Mouse (Mus musculus) testis, postnatal 14 days (tissue): ENCODE measurements around the gene Rassf2.

Experiments
- DNase-seq: peaks from one replicate; pipeline ENCODE4 v3.0.0; 2021; ENCODE audit warnings: low spot score

Rassf2 gene

DNA sequence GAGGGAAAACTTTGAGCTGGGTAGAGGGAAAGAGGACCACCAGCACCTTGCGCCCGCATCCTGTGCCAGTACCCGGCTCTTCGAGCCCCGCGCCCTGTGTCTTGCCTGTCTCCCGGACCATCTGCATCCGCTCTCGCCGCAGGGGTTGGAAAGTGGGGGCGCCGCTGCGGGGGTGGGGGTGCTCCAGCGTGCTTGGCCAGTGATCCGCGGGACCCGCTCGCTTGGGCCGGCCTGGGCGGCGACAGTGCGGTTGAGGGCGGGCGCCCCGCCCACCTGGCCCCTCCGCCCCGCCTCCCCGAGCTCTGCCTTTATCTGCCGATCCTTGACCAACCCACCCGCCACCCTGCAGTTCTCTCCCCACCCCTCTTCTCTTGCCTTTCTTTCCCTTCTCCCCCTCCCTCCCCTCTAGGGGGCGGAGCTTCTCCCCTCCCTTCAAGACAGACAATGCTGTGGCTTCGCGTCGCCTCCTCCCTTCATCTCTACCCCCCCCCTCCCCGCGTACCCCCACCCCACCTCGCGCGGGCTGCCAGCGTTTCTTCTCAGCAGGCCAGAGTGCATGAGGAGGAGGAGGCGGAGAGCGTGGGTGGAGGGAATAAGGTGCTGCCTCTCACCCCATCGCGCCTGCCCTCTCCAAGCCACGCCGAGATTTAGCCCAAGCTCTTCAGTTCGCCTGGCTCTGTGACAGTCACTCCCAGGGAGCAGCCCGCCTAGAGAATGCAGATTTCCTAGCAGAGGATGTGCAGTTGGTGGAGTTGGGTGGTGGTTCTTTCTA lies at the start of gene Rassf2:
TSS of gene Rassf2 (minus strand) at position 613 of the 772 bp plus-strand sequence.
- DNase-seq = peak; percentile 90

DNA sequence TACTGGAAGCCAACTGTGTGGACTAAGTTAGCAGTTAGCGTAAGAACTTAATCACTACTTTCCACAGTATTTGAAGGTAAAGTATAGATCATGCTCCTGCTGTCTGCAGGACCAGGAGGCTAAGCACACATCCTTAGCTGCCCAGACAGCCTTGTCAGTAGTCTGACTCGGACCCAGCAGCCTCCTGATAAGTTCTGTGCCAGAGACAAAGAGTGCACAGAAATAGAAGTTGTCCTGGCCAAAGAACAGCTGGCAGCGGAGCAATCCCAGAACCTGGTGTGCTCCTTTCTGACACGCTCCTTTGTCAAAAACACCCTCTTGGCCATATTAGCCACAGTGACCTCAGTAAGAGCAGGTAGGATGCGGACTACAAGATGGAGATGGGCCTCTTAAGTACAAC lies 49.1 kb upstream of the Rassf2 start:
- no peak for DNase-seq

DNA sequence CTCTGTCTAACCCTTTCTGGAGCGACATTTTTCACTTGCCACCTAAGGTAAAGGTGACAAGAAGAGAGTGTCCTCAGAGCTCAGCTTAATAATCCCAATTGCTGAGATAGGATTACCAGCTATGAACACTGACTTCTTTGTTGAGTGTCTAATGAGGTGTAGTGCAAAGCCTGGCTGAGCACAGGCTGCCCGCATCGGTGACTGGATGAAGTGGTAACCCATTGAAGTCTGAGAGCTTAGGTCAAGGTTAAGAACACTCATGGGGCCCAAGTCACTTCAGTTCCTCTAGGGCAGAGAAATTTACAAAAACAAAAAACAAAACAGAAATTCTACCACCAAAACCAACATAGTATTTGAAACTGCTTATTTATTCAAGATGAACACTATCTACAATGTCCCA lies 43.0 kb upstream of the Rassf2 start:
- DNase-seq = no peak

DNA sequence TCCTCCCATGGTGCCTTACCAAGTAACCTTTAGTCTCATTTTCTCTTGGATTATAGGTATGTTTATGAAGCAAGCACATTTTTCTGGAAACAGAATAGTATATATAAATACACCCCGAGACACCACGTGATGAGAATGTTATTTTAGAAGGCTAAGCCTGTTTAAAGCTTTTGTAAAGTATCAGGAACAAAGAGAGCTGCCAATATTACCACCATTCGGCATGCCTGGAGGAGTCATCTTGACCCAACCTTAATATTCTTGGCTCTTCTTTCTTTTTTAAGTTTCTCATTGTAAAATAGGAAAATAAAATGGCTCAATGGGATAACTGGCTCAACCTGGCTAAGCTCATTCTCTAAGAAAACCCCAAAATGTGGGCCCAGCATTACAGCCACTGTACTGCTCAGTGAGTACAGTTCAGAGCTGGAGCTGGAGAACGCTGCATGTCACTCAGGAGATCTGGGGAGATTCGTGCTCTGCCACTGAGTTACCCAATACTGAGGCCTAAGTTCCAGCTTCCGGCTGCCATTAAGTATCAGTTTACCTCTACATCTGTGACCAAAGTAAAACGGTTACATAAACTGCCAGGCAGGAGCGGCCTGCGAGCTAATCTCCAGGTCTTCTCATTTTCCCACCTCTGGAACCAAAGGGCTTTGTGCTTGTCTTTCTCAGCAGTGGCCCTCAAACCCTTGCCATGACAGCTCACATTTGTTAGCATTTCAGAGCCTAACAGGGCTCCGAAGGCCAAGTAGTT lies 40.1 kb upstream of the Rassf2 start:
- DNase-seq = no peak

DNA sequence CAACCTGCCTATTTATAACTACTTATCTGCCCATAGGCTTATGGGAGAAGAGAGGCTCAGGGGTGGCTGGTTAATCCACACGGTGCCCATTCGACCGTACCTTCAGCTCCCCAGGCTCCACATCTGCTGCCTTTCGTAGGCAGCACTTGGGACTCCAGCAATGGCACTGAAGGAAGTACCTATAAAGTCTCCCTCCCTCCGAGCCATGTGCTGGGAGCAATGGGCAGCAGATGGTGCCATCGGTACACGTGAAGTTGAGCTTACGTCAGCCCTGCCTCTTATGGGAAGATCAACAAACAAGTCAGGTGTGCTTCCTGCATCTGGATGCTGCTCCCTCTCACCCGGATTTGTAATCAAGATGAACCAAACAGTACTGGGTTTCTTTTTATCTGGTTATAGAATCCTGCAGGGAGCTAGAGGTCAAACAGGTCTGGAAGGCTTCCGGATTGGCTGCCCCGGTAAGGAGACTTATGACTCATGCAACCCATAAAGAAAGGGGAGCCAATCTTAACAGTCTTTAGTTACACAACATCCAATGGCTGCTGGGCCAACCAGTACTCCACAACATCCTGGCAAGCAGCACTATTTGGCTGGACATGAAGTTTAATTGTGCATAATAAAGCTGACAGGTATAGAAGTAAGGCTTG lies 34.2 kb upstream of the Rassf2 start:
- no peak for DNase-seq

DNA sequence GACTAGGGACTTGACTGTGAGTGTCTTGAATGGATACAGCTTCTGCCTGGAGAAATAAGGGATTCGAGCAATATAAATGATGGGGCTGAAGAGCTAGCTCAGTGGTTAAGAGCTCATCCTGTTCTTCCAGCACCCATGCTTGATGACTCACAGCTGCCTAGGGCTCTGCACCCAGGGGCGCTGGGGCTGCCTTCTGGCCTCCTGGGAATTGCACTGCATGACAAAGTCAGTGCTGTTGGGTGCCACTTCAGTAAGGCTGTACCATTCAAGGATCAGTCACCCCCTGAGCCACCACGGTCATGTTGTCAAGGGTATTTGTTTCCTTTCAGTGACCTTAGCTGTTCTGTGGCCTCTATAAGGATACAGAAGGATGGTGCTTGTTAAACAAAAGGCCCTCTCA lies 33.7 kb upstream of the Rassf2 start:
- DNase-seq = no peak

DNA sequence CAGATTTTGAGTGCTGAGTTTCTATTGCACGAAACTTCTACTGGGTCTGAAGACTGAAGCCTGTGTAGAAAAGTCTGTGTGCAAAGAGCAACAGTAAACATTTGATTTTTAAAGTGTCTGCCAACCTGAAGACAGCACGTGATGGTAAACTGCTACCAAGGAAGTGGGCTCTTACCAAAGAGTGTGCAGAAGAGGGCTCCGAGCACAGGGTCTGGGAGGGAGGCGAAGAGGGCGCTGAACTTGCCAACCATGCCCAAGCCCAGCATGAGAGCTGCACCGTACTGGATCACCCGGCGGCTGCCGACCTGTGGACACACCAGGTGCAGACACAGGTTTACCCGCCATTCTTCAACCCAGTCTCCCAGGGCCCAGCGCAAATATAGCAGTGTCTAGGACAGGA lies 31.8 kb upstream of the Rassf2 start:
- DNase-seq = no peak

DNA sequence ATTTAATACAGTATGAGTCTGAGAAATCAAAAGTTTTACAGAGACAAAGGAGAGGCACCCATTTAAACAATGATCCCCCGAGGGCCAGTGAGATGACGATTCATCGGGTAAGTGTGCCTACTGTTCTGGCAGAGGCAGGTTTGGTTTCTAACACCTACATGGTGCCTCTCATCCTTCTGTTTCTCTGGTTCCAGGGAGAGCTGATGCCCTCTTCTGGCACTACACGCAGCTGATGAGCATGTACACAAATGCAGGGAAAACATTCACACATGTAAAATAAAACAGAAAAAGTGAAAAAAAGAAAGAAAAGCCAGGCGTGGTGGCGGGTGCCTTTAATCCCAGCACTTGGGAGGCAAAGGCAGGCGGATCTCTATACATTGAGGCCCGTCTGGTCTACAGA lies 29.9 kb upstream of the Rassf2 start:
- no peak for DNase-seq

DNA sequence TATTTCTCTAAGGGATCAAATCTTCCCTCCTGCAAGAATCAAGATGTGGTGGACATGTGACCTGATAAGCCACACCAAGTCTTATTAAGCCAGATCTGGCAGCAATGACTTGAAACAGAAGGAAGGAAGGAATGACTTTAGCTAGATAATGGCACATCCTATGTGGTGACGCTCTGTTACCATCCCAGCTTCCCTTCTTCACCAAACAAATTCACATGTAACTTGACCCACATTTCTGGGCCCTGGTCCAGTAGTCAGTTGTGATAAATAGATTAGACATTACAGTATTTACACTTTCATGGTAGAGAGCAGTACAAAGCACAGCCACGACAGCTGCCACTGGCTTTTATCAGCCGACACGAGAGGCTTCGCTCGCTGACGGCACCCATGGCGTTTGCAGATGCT lies 25.3 kb upstream of the Rassf2 start:
- DNase-seq = no peak

DNA sequence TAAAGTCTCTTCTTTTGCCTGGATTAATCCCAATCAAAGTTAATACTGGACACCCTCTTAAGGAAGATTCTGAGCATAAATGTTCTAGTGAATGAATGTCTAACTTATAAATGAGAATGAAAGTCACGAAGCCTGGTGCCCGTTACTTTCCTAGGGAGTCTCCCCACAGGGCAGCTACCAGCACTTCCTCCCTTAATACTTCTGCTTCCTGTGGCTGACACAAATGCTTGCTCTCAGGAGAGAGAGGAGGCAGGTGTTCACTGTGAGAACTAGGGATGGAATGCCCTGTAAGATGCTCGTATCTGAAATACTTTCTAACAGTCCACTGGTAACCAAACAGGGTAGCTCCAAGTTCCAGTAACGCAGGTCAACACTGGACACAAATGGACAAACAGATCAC lies 23.8 kb upstream of the Rassf2 start:
- DNase-seq = no peak

DNA sequence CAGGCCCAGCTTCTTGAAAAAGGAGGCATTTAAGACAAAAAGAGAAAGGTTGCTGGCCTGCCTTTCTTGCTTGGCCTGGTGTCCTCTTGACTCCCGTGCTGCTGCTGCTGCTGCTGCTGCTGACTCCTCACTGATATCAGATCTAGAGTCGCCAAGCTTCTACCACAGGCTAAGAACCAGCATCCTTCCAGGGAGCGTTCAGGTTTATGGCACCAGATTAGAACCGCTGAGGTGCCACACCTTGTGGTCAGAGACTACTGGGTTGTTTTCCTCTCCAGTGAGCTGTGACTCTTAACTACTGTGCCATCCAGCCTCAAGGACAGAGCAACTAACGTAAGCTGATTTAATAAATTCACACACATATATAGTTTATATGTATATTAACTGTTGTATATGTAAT lies 21.7 kb upstream of the Rassf2 start:
- no peak for DNase-seq

DNA sequence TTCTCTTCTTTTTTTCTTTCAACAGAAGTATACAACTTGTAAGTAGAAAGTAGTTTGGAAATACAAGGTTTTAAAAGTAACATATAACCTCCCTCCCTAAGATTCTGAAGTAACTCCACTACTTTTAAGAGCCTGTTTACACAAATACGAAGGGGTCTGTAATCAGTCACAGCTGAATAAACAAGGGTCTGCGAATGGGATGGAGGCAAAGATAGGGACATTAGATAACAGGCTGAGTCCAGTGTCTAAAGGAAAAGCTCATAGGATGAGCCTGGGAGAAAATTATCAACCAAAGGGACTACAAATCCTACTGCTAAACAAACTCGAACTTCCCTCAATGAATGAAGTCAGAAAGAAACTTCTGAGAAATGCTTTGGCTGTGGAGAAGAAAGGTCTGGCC lies 19.9 kb upstream of the Rassf2 start:
- DNase-seq = no peak

DNA sequence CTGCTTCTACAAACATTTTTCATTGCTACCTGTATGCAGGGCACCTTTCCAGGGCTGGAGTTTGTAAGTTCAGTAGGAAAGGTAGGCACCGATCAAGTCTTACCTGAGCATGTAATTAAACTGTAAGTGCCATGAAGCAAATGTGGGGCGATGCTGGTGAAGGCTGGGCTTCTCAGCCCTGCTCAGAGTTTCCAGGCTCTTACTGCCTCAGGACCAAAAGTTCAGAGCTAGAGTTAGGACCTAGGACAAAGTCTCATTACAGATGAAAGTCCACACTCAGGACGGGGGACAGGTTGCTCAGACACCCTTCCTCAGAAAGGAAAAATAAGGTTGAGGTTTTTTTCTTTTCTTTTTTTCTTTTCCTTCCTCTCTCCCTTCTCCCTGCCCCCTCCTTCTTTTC lies 19.4 kb upstream of the Rassf2 start:
- DNase-seq = no peak

DNA sequence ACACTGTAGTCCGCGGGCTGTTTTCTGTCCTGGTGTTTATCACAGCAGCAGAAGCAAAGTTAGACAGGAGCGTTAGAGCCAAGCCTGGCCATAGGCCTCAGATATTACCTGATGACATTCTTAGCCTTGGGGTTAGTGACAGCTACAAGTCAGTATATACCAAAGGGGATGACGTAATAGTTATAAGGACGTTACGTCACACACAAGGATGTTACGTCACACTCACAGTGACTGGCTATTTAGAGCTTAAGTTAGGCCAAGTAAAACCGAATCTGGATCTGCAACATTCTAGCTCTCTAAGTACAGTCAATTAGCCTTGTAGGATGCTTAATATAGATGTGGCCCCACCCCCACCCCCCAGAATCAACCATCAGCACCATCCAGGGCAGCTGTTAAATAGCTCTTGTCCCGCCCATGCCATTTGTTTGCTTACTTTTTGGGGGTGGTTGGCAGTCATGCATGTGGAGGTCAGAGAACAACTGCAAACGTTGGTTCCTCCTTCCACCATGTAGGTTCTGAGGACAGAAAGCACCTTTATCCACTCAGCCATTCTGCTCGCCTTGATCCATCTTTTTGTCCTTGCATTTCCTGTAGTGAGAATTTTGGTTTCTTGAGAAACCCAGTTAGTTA lies 18.2 kb upstream of the Rassf2 start:
- DNase-seq = no peak

DNA sequence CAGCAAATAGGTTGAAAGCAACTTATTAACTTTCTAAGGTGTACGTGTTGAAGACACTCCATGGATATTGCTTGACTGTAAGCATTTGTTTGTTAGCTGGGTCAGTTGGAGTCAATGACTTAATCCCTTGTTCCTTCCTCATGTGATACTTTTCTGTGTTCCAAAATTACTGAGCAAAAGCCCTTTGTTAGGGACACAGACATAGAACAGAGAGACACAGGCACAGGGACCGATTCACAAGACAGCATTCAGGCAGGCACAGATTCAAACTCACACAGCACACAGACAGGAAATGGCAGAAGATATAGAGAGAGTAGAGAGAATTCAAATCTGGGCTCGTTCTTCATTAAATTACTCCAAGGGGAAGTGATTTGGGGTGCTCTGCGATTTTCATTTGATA lies 17.3 kb upstream of the Rassf2 start:
- DNase-seq = no peak

DNA sequence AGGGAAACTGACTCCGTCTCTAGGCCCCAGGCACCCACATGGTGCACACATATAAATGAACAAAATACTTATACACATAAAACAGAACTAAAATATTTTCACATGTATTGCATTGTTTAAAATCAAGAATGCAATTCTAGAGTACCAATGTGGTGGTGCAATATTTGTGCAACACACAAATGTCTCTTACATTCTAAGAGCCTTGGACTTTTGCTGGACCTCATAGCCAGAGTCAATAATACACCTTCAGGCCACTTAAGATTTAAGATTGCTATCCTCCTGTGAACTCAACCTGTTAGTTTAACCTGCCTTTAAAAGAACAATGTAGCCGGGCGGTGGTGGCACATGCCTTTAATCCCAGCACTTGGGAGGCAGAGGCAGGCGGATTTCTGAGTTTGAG lies 16.6 kb upstream of the Rassf2 start:
- DNase-seq = no peak

DNA sequence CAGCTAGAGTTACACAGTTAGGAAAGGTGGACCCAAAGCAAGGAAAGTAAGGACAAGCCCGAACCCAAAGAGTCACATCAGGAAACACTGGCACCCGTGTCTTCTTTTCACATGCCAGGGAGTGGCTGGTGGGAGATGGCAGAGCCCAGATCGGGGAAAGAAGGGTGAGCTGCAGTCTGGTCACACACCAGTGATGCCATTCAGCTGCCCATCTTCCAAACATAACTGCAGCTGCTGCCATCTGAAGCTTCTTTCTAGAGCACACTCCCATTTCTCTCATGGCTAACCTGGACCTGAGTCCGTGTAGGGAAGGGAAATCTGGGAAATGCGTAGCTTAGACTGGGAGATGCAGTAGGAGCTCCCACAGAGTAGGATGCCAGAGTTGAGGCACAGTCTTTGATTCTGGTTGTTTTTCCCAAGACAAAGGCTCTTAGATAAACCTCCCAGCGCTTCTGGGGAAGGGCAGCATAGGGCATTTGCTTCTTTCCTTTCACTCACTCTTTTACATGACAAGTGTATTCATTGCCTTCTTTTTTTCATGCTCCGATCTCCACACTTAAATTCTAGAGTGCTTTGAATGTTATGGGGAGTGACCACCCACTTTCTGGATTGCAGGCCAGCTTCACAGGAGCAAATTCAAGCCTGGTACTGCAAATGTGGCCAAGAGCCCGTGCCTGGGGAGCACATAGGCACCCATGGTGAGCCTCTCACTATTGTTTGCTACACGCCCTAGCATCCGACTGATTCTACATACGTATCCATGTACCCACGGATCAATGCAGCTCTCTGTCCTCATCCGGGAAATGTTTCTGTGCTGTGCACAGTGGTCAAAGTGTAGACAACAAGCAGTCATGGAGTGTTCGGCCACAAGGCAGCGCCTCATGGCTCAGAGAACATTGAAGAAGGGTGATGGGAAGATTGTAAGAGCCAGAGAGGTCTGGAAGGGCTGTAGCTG lies 14.5 kb upstream of the Rassf2 start:
- DNase-seq = no peak

DNA sequence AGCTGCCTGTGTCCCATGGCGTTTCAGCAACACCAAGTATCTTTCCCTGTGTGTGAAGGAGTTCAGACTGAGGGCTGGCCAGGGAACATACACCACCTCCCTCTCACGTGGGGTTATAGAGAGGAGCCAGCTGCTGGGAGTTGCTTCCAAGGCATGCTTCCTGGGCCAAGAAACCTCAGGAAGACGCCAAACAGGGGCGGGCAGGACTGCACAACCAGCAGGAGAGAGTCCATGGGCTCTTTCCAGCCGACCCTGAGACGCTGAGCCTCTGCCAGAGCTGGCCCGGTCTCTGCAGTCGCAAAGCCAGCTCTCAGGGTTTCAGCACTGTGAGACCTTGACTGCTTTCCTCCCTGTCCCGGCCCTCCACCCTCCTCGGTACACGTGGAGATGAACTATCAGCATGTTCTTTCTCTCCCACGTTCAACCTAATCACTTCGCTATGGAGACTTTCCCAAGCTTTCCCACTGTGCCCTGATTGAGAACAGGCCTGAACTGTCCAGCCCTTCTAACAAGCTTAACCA lies 13.1 kb upstream of the Rassf2 start:
- peak; percentile 90 for DNase-seq

DNA sequence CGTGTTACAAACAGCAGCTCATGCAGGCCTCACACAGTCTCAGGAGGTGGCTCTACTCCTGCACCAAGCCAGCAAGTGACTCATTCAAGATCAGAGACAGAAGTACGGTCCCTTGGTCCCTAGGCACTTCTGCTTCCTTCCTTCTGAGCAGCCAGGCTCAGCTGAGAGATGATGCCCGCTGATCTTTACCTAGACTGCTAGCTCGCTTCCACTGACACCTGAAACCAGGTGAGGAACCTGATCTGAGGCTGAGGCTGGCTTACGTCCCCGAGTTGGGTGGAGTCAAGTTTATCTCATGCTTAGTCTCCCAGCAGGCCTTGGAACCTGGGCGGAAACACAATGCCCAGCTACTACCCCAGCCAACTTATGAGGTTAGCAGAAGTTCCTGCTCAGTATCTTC lies 9.8 kb upstream of the Rassf2 start:
- no peak for DNase-seq

DNA sequence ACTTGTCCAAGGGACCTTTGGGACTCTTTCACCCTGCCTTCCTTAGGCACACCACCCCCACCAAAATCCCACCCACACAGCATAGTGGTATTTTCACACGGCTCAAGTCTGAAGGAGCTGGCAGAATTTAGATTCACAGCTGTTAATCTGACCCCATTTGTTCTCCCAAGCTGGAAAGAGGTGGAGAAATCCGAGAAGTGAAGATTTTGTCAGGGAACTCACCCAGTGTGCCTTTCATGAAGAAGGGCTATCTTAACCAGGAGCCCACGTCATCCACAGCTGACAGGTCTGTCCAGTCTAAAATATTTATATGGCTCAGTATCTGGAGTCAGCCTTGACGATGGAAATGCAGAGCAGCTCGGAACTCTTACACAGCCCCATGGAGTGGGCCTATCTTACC lies 6.3 kb upstream of the Rassf2 start:
- no peak for DNase-seq

DNA sequence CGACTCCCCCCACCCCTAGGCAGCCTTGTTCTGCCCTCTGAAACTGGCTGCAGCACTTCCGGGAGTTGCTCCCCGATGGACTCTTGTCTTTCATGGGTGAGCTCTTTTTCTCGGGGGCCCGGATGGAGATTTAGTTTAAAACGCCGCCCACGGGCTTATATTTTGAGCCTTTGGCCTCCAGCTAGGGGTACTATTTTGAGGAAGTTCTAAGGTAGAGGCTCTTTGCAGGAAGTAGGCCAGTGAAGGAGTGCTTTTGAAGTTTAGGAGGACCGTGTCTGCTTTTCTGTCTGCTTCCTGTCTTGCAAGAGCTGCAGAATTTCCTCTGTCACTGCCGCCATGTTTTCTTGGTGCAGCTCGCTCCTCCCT lies 5.4 kb upstream of the Rassf2 start:
- no peak for DNase-seq
